Mouse (Mus musculus): ENCODE results near the gene Gba. TPM values are rescaled to one million over a fixed set of nuclear protein-coding genes. Genes with fewer than 3 reads are reported as not detected.

Gba gene
- polyA plus RNA-seq, 2 experiments: 51.2 to 53.3 TPM

DNA sequence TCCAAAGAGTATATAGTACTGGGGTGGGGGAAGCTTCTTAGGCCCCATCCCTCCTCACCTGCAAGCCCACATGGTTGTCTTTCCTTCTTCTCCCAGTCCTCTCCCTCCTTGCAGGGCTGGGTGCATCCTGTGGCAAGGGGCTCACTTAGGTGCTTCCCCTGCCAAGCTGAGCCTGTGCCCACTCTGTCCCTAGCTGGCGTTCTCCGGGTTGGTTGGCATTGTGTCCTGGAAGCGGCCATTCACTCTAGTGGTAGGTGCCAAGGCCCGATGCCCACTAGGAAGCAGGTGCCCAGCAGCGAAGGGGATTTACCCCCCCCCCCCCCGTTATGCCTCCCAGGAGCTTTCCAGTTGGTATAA, 18.8 kb upstream of the Gba start:
- 82% methylated on average over 5 of the region's 6 CpGs for WGBS

DNA sequence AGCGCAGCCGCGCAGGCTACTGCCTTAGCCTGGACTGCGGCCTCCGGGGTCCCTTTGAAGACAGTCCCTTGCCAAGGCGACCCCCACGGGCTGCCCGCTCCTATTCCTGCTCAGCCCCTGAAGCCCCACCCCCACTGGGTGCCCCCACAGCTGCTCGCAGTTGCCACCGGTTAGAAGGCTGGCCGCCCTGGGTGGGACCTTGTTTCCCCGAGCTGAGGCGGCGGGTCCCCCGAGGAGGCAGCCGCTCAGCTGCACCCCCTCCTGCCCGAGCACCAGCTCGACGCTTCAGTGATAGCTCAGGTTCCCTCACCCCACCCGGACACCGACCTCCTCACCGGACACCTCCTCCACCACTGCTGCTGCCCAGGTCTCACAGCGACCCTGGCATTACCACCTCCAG, 15.5 kb upstream of the Gba start:
- H3K36me3 ChIP-seq (ENCODE audit: control insufficient read depth, insufficient read depth, low read length): peaks cover 27% of the 10 kb centered on the region
- no peak overlapping the region for H3K4me2 ChIP-seq (replicated peaks; ENCODE audit: low read depth, low read length, severe bottlenecking)
- no peak overlapping the region for H3K27ac ChIP-seq (replicated peaks; ENCODE audit: low read depth, low read length)
- peaks cover 23% of the 10 kb centered on the region for H3K4me1 ChIP-seq (ENCODE audit: control insufficient read depth, insufficient read depth, low read length)
- no peak for TF ChIP-seq POLR2A (IDR thresholded peaks at IDR 0.05; ENCODE audit: borderline replicate concordance, extremely low read depth, insufficient read depth, insufficient read length)
- ATAC-seq (ENCODE audit: low FRiP score, low read depth) (no peak), DNase-seq (ENCODE audit: low spot score) (no peak)
- no peak overlapping the region for H3K9ac ChIP-seq (ENCODE audit: low read depth, low read length, severe bottlenecking)
- no peaks in the 10 kb centered on the region for H3K27me3 ChIP-seq (ENCODE audit: control insufficient read depth, insufficient read depth, low read length)
- H3K9me3 ChIP-seq (ENCODE audit: control insufficient read depth, low read length): no peaks in the 10 kb centered on the region
- H3K4me3 ChIP-seq (replicated peaks; ENCODE audit: low read length): no peak overlapping the region
- 49% methylated on average over 20 of the region's 23 CpGs for WGBS

More for the DNA sequence above, 18.8 kb upstream of the Gba start:
- peak overlapping the region; percentile 85 for H3K9ac ChIP-seq (ENCODE audit: low read depth, low read length, severe bottlenecking)
- peaks cover 23% of the 10 kb centered on the region for H3K4me1 ChIP-seq (ENCODE audit: control insufficient read depth, insufficient read depth, low read length)
- no peaks in the 10 kb centered on the region for H3K27me3 ChIP-seq (ENCODE audit: control insufficient read depth, insufficient read depth, low read length)
- H3K4me3 ChIP-seq (replicated peaks; ENCODE audit: low read length): peak overlapping the region; percentile 68
- H3K9me3 ChIP-seq (ENCODE audit: control insufficient read depth, low read length): no peaks in the 10 kb centered on the region
- H3K4me2 ChIP-seq (replicated peaks; ENCODE audit: low read depth, low read length, severe bottlenecking): peak overlapping the region; percentile 92
- no peak for TF ChIP-seq POLR2A (IDR thresholded peaks at IDR 0.05; ENCODE audit: borderline replicate concordance, extremely low read depth, insufficient read depth, insufficient read length)
- no peak overlapping the region for H3K27ac ChIP-seq (replicated peaks; ENCODE audit: low read depth, low read length)
- H3K36me3 ChIP-seq (ENCODE audit: control insufficient read depth, insufficient read depth, low read length): peaks cover 57% of the 10 kb centered on the region
- no peak for DNase-seq (ENCODE audit: low spot score)
- no peak for ATAC-seq (ENCODE audit: low FRiP score, low read depth)

DNA sequence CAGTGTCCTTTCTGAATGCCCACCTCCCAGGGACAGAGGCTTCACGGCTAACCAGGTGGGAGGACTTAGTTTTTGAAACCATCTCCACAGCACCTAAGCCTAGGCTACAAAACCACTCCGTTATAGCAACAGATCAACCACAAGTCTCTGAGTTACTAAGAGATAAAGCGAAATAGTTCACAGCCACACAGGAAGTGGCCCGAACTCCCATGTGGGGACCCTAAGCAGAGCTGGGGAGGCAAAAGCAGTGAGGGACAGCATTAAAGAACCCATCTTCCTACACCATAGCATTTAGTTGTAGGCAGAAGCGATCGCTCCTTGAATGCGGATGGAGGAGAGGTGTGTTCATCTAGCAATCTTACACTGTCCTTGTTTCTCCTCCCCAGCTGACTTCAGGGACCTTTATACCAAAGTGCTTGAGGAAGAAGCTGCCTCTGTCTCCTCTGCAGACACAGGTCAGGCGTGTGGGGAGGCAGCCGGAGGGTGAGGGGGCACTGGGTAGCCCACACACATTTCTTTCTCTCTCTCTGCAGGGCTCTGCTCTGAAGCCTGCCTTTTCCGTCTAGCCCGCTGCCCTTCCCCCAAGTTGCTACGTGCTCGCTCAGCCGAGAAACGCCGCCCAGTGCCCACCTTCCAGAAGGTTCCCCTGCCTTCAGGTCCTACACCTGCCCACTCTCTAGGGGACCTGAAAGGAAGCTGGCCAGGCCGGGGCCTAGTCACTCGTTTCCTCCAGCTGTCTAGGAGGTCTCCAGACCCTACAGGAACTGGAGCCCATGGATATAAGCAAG, 14.8 kb upstream of the Gba start:
- Histone ChIP-seq H3K4me3 (replicated peaks; ENCODE audit: low read length) (no peak overlapping the region), H3K9me3 (ENCODE audit: control insufficient read depth, low read length) (no peaks in the 10 kb centered on the region), H3K9ac (ENCODE audit: low read depth, low read length, severe bottlenecking) (no peak overlapping the region), H3K4me1 (ENCODE audit: control insufficient read depth, insufficient read depth, low read length) (peaks cover 23% of the 10 kb centered on the region), H3K27ac (replicated peaks; ENCODE audit: low read depth, low read length) (no peak overlapping the region), H3K36me3 (ENCODE audit: control insufficient read depth, insufficient read depth, low read length) (peaks cover 22% of the 10 kb centered on the region), H3K4me2 (replicated peaks; ENCODE audit: low read depth, low read length, severe bottlenecking) (no peak overlapping the region), H3K27me3 (ENCODE audit: control insufficient read depth, insufficient read depth, low read length) (no peaks in the 10 kb centered on the region)
- DNase-seq (ENCODE audit: low spot score) (no peak), ATAC-seq (ENCODE audit: low FRiP score, low read depth) (no peak)
- TF ChIP-seq POLR2A (IDR thresholded peaks at IDR 0.05; ENCODE audit: borderline replicate concordance, extremely low read depth, insufficient read depth, insufficient read length): no peak
- WGBS: 85% methylated on average over 18 of the region's 18 CpGs

DNA sequence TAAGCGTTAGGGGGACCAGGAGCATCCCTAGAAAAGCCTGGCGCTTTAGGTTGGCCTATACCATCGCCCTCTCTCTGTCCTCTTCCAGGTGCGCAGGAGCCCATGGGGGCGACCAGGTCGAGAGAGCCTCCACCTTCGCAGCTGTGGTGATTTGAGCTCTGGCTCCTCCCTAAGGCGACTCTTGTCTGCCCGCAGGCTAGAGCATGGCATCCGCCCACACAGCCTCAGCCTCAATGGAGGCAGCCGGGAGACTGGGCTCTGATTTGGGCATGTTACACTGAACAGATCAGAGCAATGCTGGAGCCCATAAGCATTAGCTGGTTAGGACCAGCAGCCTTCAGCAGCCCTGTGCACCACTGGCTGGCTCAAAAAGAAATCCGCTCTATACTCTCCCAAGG, 14.3 kb upstream of the Gba start:
- H3K4me3 ChIP-seq (replicated peaks; ENCODE audit: low read length): no peak overlapping the region
- H3K4me2 ChIP-seq (replicated peaks; ENCODE audit: low read depth, low read length, severe bottlenecking): no peak overlapping the region
- ATAC-seq (ENCODE audit: low FRiP score, low read depth) (no peak), DNase-seq (ENCODE audit: low spot score) (no peak)
- 65% methylated on average over 10 of the region's 12 CpGs for WGBS
- H3K9me3 ChIP-seq (ENCODE audit: control insufficient read depth, low read length): no peaks in the 10 kb centered on the region
- H3K27me3 ChIP-seq (ENCODE audit: control insufficient read depth, insufficient read depth, low read length): no peaks in the 10 kb centered on the region
- peaks cover 22% of the 10 kb centered on the region for H3K4me1 ChIP-seq (ENCODE audit: control insufficient read depth, insufficient read depth, low read length)
- no peak overlapping the region for H3K27ac ChIP-seq (replicated peaks; ENCODE audit: low read depth, low read length)
- H3K36me3 ChIP-seq (ENCODE audit: control insufficient read depth, insufficient read depth, low read length): peaks cover 22% of the 10 kb centered on the region
- no peak for TF ChIP-seq POLR2A (IDR thresholded peaks at IDR 0.05; ENCODE audit: borderline replicate concordance, extremely low read depth, insufficient read depth, insufficient read length)
- H3K9ac ChIP-seq (ENCODE audit: low read depth, low read length, severe bottlenecking): no peak overlapping the region

DNA sequence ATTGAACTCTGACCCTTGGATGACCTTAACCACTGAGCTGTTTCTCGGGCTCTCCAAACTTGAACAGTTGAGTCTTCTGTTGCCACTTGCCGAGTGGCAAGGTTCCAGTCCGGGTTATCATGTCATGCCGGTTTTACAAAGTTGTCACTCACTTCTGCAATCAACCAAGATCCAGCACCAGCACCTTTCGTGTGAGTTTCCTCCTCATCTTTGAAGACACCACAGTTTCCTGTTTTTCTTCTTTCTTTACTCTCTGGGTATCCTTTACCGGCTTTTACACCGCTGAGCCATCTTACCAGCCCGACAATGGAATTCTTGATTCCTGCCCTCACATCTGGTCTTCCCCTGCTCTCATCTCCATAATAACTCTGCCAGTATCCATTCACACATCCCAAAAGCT, 12.3 kb upstream of the Gba start:
- Histone ChIP-seq H3K4me2 (replicated peaks; ENCODE audit: low read depth, low read length, severe bottlenecking) (no peak overlapping the region), H3K4me1 (ENCODE audit: control insufficient read depth, insufficient read depth, low read length) (peaks cover 5% of the 10 kb centered on the region; the same call in 1 of the 2 replicates), H3K9ac (ENCODE audit: low read depth, low read length, severe bottlenecking) (no peak overlapping the region), H3K27ac (replicated peaks; ENCODE audit: low read depth, low read length) (no peak overlapping the region), H3K36me3 (ENCODE audit: control insufficient read depth, insufficient read depth, low read length) (peaks cover 22% of the 10 kb centered on the region), H3K27me3 (ENCODE audit: control insufficient read depth, insufficient read depth, low read length) (no peaks in the 10 kb centered on the region), H3K9me3 (ENCODE audit: control insufficient read depth, low read length) (no peaks in the 10 kb centered on the region), H3K4me3 (replicated peaks; ENCODE audit: low read length) (no peak overlapping the region)
- 90% methylated on average over 8 of the region's 8 CpGs for WGBS
- DNase-seq (ENCODE audit: low spot score) (no peak), ATAC-seq (ENCODE audit: low FRiP score, low read depth) (no peak)
- TF ChIP-seq POLR2A (IDR thresholded peaks at IDR 0.05; ENCODE audit: borderline replicate concordance, extremely low read depth, insufficient read depth, insufficient read length): no peak

All from limb, embryonic 14.5 days (tissue).